Mouse (Mus musculus) kidney, postnatal 0 days (tissue): ENCODE results near the gene Ctnnbip1. TPM values are rescaled to one million over a fixed set of nuclear protein-coding genes. Genes with fewer than 3 reads are reported as not detected.
A peak's percentile ranks its signal among the peaks of the same experiment; 100 is the strongest.

Experiments
- ATAC-seq: fragments of 200-750 bp; cut with Nextera tagmentation; replicated peaks from 2 replicates; pipeline ENCODE4 v1.8.0; 2017; ENCODE audit warnings: low read depth, moderate number of reproducible peaks, moderate TSS enrichment, moderate library complexity; ENCODE audit not compliant: low FRiP score
- DNase-seq: peaks from one replicate; pipeline ENCODE4 v3.0.0-alpha.2; 2016; ENCODE audit warnings: low spot score
- H3K27ac ChIP-seq: fragments of 300-500 bp; sonication (generic); 2 replicates; pipeline ENCODE4 v1.5.1; 2014; ENCODE audit warnings: mild to moderate bottlenecking
- H3K27me3 ChIP-seq: fragments of 300-500 bp; sonication (generic); 2 replicates; pipeline ENCODE4 v1.6.1; 2014; ENCODE audit warnings: low read length, mixed read lengths; ENCODE audit not compliant: insufficient read depth
- H3K36me3 ChIP-seq: fragments of 300-500 bp; sonication (generic); 2 replicates; pipeline ENCODE4 v1.6.1; 2014; ENCODE audit warnings: low read length, mixed read lengths; ENCODE audit not compliant: insufficient read depth
- H3K4me1 ChIP-seq: fragments of 300-500 bp; sonication (generic); replicated peaks from 2 replicates; pipeline ENCODE4 v1.6.1; 2014; ENCODE audit warnings: antibody characterized with exemption, low read length, mixed read lengths; ENCODE audit not compliant: insufficient read depth
- H3K4me2 ChIP-seq: fragments of 300-500 bp; sonication (generic); 2 replicates; pipeline ENCODE4 v1.6.1; 2014; ENCODE audit warnings: mild to moderate bottlenecking, low read length, moderate library complexity, mixed read lengths
- H3K4me3 ChIP-seq: fragments of 300-500 bp; sonication (generic); replicated peaks from 2 replicates; pipeline ENCODE4 v1.5.1; 2014; ENCODE audit warnings: low read depth, low read length
- H3K9ac ChIP-seq: fragments of 300-500 bp; sonication (generic); 2 replicates; pipeline ENCODE4 v1.6.1; 2014; ENCODE audit warnings: low read depth, low read length
- H3K9me3 ChIP-seq: fragments of 300-500 bp; sonication (generic); replicated peaks from 2 replicates; pipeline ENCODE4 v1.6.1; 2016; ENCODE audit warnings: low read length, inconsistent platforms, mixed read lengths
- CTCF ChIP-seq: IDR thresholded peaks from 2 replicates; pipeline ENCODE4 v1.5.1; 2016; ENCODE audit warnings: antibody characterized with exemption, low read depth, mild to moderate bottlenecking, moderate library complexity
- WGBS: fragments of 180-500 bp; shearing (Covaris S2); extraction: QIAGEN DNeasy Blood & Tissue Kit; methylation state at CpG from one replicate; pipeline ENCODE4 v1.1.7; 2014; 5-methylcytosine and 5-hydroxymethylcytosine counted together
- polyA plus RNA-seq: library from polyadenylated mRNA; unstranded; fragments of >200 nt; fragmentation: Nextera tagmentation; extraction: Ambion mirVana; gene quantifications from 2 replicates; pipeline ENCODE4 v1.2.1, GENCODE M21; 2015

Gene Ctnnbip1
- polyA plus RNA-seq, 1 experiment from 2014 or later = 63.3 TPM

- Histone ChIP-seq H3K27me3 (0 out of 2 replicates have a peak, but pooled peaks cover 4% of the 10 kb centered on the region), H3K4me1 (peaks cover 13% of the 10 kb centered on the region; the same call in 1 of the 2 replicates), H3K4me2 (no peak overlapping the region), H3K9me3 (no peaks in the 10 kb centered on the region), H3K27ac (no peak overlapping the region), H3K4me3 (no peak overlapping the region), H3K36me3 (no peaks in the 10 kb centered on the region), H3K9ac (no peak overlapping the region)
- DNase-seq (no peak), ATAC-seq (no peak)
- no peak for TF ChIP-seq CTCF
- 73% methylated on average over 8 of the region's 8 CpGs for WGBS
Measured at GRCm38 (mm10) chr4:149585236-149585635, 67.2 kb downstream of the Ctnnbip1 start.

GRCm38 (mm10) chr4:149586044-149586782, 68.2 kb downstream of the Ctnnbip1 start, which contains the start of gene Clstn1:
Clstn1 (plus strand) TSS chr4:149586468.
- peak within 1 kb of the TSS; percentile 95 for H3K4me3 ChIP-seq
- H3K27ac ChIP-seq = no peak within 1 kb of the TSS
- H3K4me2 ChIP-seq = peak within 1 kb of the TSS; percentile 99

DNA sequence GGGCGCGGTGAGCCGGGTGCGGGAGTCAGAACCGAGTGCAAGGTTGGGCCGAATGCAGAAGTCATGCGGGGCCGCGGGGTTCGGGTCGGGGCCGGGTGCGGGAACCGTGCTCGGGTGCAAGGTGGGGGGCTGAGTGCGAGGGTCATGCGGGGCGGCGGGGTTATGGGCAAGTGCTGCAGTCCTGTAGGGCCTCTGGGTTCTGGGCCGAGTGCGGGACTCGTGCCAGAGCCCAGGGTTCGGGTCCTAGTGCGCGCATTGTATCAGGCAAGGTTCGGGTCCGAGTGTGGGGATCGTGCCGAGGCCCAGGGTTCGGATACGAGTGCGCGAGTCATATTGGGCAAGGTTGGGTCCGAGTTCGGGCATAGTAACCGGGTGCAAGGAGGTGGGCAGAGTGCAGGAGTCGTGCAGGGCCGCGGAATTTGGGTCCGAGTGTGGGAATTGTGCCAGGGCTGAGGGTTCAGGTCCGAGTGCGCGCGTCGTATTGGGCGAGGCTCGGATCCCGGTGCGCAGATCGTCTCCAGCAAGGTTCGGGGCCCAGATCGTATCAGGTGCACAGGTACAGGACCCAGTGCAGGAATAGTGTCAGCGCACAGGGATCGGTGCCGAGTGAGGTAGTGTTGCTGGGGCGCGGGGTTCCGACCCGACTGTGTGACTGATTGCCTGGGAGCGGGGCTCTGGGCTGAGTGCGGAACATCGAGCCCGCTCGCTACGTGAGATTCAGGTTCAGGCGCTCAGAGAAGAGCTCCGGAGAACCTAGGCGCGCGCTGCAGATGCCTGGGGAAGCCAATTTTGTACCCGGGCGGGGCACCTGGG, 69.0 kb downstream of the Ctnnbip1 start:
- H3K27me3 ChIP-seq = 0 out of 2 replicates have a peak, but pooled peaks cover 4% of the 10 kb centered on the region
- peak overlapping the region; percentile 99 for H3K4me2 ChIP-seq
- no peak for TF ChIP-seq CTCF
- H3K9me3 ChIP-seq = no peaks in the 10 kb centered on the region
- DNase-seq (peak; percentile 27), ATAC-seq (peak; percentile 38)
- under 1% methylated on average over 72 of the region's 72 CpGs for WGBS
- peak overlapping the region; percentile 95 for H3K4me3 ChIP-seq
- H3K27ac ChIP-seq = no peak overlapping the region
- H3K9ac ChIP-seq = peak overlapping the region; percentile 87
- peaks cover 13% of the 10 kb centered on the region; the same call in 1 of the 2 replicates for H3K4me1 ChIP-seq
- no peaks in the 10 kb centered on the region for H3K36me3 ChIP-seq

More at GRCm38 (mm10) chr4:149586044-149586782, 68.2 kb downstream of the Ctnnbip1 start, which contains the start of gene Clstn1:
- TF ChIP-seq CTCF = 0 out of 2 replicates have a peak, but pooled peaks have one; percentile 1
- WGBS = 2% methylated on average over 54 of the region's 103 CpGs
- Histone ChIP-seq H3K27me3 (0 out of 2 replicates have a peak, but pooled peaks cover 4% of the 10 kb centered on the region), H3K9ac (peak within 1 kb of the TSS; percentile 87), H3K36me3 (no peaks in the 10 kb centered on the region), H3K9me3 (no peaks in the 10 kb centered on the region), H3K4me1 (peaks cover 13% of the 10 kb centered on the region; the same call in 1 of the 2 replicates)
- ATAC-seq (peak; percentile 74), DNase-seq (peak; percentile 74)

- WGBS = 6% methylated on average over 24 of the region's 24 CpGs
- H3K36me3 ChIP-seq = no peaks in the 10 kb centered on the region
- peak overlapping the region; percentile 99 for H3K4me2 ChIP-seq
- H3K27ac ChIP-seq = no peak overlapping the region
- H3K9ac ChIP-seq = peak overlapping the region; percentile 87
- peaks cover 13% of the 10 kb centered on the region; the same call in 1 of the 2 replicates for H3K4me1 ChIP-seq
- ATAC-seq (no peak), DNase-seq (peak; percentile 28)
- peak overlapping the region; percentile 95 for H3K4me3 ChIP-seq
- 0 out of 2 replicates have a peak, but pooled peaks cover 4% of the 10 kb centered on the region for H3K27me3 ChIP-seq
- TF ChIP-seq CTCF = no peak
- no peaks in the 10 kb centered on the region for H3K9me3 ChIP-seq
Measured at GRCm38 (mm10) chr4:149587596-149588168, 69.6 kb downstream of the Ctnnbip1 start.

DNA sequence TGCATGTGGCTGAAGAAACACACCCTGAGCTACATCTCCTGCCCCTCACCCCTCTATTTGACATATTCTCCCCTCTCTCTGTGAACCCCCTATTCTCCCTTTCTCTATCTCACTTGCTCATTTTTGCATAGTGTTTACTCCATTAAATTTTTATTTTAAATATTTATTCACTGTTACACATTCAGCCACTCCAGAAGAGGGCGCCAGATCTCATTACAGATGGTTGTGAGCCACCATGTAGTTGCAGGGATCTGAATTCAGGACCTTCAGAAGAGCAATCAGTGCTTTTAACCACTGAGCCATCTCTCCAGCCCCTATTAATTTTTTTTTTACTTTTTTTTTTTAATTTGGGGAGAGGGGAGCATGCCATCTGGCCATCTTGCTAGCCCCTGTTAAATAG, 72.2 kb downstream of the Ctnnbip1 start:
- TF ChIP-seq CTCF = peak; percentile 43; the same call in 1 of the 2 replicates
- Histone ChIP-seq H3K4me1 (peaks cover 13% of the 10 kb centered on the region; the same call in 1 of the 2 replicates), H3K9ac (no peak overlapping the region), H3K27me3 (0 out of 2 replicates have a peak, but pooled peaks cover 4% of the 10 kb centered on the region), H3K9me3 (no peaks in the 10 kb centered on the region), H3K4me3 (no peak overlapping the region), H3K27ac (no peak overlapping the region), H3K36me3 (no peaks in the 10 kb centered on the region), H3K4me2 (no peak overlapping the region)
- ATAC-seq (no peak), DNase-seq (no peak)
- 86% methylated on average over 1 of the region's 1 CpGs for WGBS

DNA sequence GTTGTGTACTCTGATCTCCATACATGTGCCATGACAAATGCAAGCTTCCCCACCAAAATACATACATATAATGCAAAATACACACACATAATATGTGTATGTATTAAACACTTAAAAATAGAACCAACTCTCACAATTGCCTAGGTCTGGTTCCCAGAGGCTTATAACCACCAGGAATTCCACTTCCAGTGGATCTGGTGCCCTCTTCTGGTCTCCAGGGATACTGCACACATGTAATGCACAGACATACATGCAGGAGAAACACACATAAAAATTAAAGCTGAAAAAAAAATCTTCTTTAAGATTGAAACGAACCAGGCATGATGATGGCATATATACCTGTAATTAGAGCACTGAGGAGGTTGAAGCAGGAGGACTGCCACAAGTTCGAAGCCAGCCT, 73.5 kb downstream of the Ctnnbip1 start:
- no peak overlapping the region for H3K27ac ChIP-seq
- no peaks in the 10 kb centered on the region for H3K9me3 ChIP-seq
- no peaks in the 10 kb centered on the region for H3K36me3 ChIP-seq
- TF ChIP-seq CTCF = peak; percentile 55
- 91% methylated on average over 2 of the region's 2 CpGs for WGBS
- H3K4me3 ChIP-seq = no peak overlapping the region
- 0 out of 2 replicates have a peak, but pooled peaks cover 4% of the 10 kb centered on the region for H3K27me3 ChIP-seq
- peaks cover 13% of the 10 kb centered on the region; the same call in 1 of the 2 replicates for H3K4me1 ChIP-seq
- no peak overlapping the region for H3K9ac ChIP-seq
- ATAC-seq (no peak), DNase-seq (peak; percentile 24)
- H3K4me2 ChIP-seq = no peak overlapping the region
